Mouse (Mus musculus) heart, postnatal 0 days (tissue): ENCODE measurements at regions not wholly inside any gene's neighbourhood (a gene's known extent, or its start where the extent isn't known, plus 50 kb on each side); places are given as distances from the start of the nearest gene placed in this dataset.

Experiments
- ATAC-seq: fragments of 200-750 bp; cut with Nextera tagmentation; 2 replicates; pipeline ENCODE4 v1.8.0; 2017; ENCODE audit warnings: low read depth, moderate number of reproducible peaks, moderate library complexity; ENCODE audit not compliant: insufficient read depth
- DNase-seq: peaks from one replicate; pipeline ENCODE4 v3.0.0-alpha.2; 2016; ENCODE audit warnings: low spot score
- H3K27ac ChIP-seq: fragments of 300-500 bp; sonication (generic); 2 replicates; pipeline ENCODE4 v1.5.1; 2014; ENCODE audit warnings: low read depth, mild to moderate bottlenecking
- H3K27me3 ChIP-seq: fragments of 300-500 bp; sonication (generic); 2 replicates; pipeline ENCODE4 v1.6.1; 2014; ENCODE audit warnings: low read length, mixed read lengths; ENCODE audit not compliant: control insufficient read depth, insufficient read depth
- H3K36me3 ChIP-seq: fragments of 300-500 bp; sonication (generic); replicated peaks from 2 replicates; pipeline ENCODE4 v1.6.1; 2014; ENCODE audit warnings: low read length, mixed read lengths; ENCODE audit not compliant: control insufficient read depth, insufficient read depth
- H3K4me1 ChIP-seq: fragments of 300-500 bp; sonication (generic); 2 replicates; pipeline ENCODE4 v1.6.1; 2014; ENCODE audit warnings: antibody characterized with exemption; ENCODE audit not compliant: control insufficient read depth, insufficient read depth
- H3K4me2 ChIP-seq: fragments of 300-500 bp; sonication (generic); 2 replicates; pipeline ENCODE4 v1.6.1; 2014; ENCODE audit warnings: low read depth, mild to moderate bottlenecking, low read length, moderate library complexity
- H3K4me3 ChIP-seq: fragments of 300-500 bp; sonication (generic); 2 replicates; pipeline ENCODE4 v1.5.1; 2014; ENCODE audit warnings: low read depth, low read length
- H3K9ac ChIP-seq: fragments of 300-500 bp; sonication (generic); replicated peaks from 2 replicates; pipeline ENCODE4 v1.6.1; 2014; ENCODE audit warnings: low read depth, low read length, mixed read lengths
- H3K9me3 ChIP-seq: fragments of 300-500 bp; sonication (generic); replicated peaks from 2 replicates; pipeline ENCODE4 v1.6.1; 2016; ENCODE audit warnings: low read length; ENCODE audit not compliant: control insufficient read depth
- CTCF ChIP-seq: IDR thresholded peaks from 2 replicates; pipeline ENCODE4 v1.5.1; 2016; ENCODE audit warnings: antibody characterized with exemption, control low read depth, low read depth
- EP300 ChIP-seq: IDR thresholded peaks from 2 replicates; pipeline ENCODE4 v1.6.1; 2016; ENCODE audit warnings: antibody characterized with exemption, low read depth
- WGBS: fragments of 180-500 bp; shearing (Covaris S2); extraction: QIAGEN DNeasy Blood & Tissue Kit; methylation state at CpG from one replicate; pipeline ENCODE4 v1.1.7; 2014; 5-methylcytosine and 5-hydroxymethylcytosine counted together

DNA sequence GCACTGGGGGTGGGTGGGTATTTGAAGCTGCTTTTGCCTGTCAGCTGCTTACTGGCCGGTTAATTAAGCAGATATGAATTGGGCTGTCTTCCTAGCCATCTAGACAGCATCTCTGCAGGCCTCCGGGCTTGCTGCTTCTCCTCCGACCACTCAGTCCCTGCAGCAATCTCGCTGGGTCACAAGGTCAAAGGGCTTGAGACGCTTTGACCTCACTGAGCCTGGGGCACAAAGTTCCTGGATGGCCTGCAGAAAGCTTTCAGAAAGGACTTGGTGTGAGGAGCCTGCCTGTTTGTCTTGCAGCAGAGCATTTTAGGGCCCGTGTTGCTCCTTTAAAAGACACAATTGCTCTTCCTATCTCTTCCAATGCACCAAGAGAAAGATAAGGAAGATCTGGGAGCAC lies 83.7 kb upstream of the Ppp2r5a start:
- Histone ChIP-seq H3K27me3 (no peaks in the 10 kb centered on the region), H3K4me3 (no peak overlapping the region), H3K4me2 (no peak overlapping the region), H3K9me3 (no peaks in the 10 kb centered on the region), H3K9ac (no peak overlapping the region), H3K36me3 (no peaks in the 10 kb centered on the region), H3K4me1 (no peaks in the 10 kb centered on the region), H3K27ac (no peak overlapping the region)
- no peak for DNase-seq
- no peak for TF ChIP-seq CTCF
- no peak for ATAC-seq
- WGBS = 65% methylated on average over 6 of the region's 6 CpGs

DNA sequence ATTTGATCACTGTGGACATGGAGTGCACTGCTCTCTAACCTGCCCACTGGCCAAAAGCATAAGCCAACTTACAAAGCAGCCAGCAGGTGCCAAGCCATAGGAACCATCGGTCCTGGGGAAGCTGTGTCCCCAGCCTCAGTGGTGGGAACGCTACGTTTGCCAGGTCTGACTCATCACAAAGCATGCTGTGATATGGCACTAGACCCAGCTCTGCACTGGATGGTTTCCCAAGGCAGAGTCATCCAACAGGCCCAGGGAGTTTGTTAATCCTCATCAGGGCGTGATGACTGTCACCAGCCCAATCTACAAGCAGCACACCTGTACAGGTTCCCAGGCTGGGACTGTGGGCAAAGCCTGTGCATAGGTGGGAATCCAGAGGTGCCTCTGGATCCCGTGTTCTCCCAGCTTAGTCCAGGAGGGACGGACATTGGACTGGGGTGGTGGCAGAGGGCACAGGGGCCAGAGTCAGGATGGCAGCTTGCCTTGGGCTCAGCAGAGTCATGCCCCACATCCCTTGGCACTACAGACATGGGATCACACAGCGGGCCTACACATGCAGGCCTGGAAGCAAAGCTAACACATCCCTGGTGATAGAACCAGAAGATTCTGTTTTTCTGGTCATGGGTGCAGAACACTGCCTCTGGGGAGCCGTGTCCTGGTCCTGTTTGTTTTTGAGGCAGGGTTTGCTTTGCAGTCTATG lies 81.8 kb upstream of the Ppp2r5a start:
- no peak for ATAC-seq
- Histone ChIP-seq H3K27ac (no peak overlapping the region), H3K9ac (no peak overlapping the region), H3K36me3 (no peaks in the 10 kb centered on the region), H3K9me3 (no peaks in the 10 kb centered on the region), H3K27me3 (no peaks in the 10 kb centered on the region), H3K4me1 (no peaks in the 10 kb centered on the region), H3K4me2 (no peak overlapping the region), H3K4me3 (no peak overlapping the region)
- WGBS = 79% methylated on average over 8 of the region's 8 CpGs
- no peak for DNase-seq
- TF ChIP-seq CTCF (no peak), EP300 (no peak)

DNA sequence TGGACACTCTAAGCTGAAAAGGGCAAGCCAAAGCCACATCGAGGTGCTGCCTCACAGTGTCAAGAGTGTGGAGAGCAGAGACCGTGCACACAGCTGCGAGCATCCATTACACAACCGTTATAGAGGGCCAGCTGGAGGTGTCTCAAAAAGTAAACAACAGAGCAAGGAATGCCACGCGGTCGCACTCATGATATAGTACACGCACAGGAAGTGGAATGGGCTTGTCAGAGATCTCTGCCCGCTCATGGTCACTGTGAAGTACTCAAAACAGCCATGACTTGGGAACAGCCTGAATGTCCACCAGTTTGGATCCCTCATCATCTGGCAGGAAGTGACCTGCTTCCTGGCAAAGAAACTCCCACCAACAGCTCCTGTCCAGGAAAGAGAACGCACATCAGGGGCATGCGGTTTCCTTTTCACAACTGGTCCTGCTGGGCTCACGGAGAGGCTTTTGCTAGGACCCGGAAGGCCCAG lies 76.9 kb upstream of the Ppp2r5a start:
- no peaks in the 10 kb centered on the region for H3K4me1 ChIP-seq
- H3K27me3 ChIP-seq = no peaks in the 10 kb centered on the region
- peak overlapping the region; percentile 58 for H3K27ac ChIP-seq
- H3K4me2 ChIP-seq = no peak overlapping the region
- no peak overlapping the region for H3K4me3 ChIP-seq
- WGBS = 42% methylated on average over 13 of the region's 13 CpGs
- peak; percentile 26 for TF ChIP-seq CTCF
- TF ChIP-seq EP300 = peak; percentile 75; the same call in 1 of the 2 replicates
- DNase-seq (peak; percentile 45), ATAC-seq (peak; percentile 80)
- no peaks in the 10 kb centered on the region for H3K9me3 ChIP-seq
- no peaks in the 10 kb centered on the region for H3K36me3 ChIP-seq
- no peak overlapping the region for H3K9ac ChIP-seq

DNA sequence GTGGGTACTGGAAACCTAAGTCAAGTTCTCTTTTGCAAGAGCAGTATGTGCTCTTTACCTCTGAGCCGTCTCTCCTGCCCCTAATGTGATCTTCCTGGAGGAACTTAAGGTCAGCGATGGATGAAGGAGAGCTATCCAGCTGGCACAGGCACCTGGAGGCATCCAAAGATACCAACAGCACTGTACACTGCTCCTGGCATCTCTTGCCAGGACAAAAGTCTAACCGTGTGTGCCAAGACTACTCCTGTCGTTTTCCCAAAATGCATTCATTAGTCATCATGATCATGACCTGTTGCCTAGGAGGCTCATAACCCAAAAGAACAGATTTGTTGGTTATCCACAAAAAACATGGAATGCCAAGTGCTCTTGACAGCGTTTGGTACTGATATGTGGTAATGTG lies 69.5 kb upstream of the Ppp2r5a start:
- H3K9ac ChIP-seq = no peak overlapping the region
- H3K27ac ChIP-seq = no peak overlapping the region
- WGBS = 76% methylated on average over 5 of the region's 5 CpGs
- DNase-seq (no peak), ATAC-seq (no peak)
- H3K4me1 ChIP-seq = peaks cover 19% of the 10 kb centered on the region; the same call in 1 of the 2 replicates
- no peak overlapping the region for H3K4me2 ChIP-seq
- no peaks in the 10 kb centered on the region for H3K27me3 ChIP-seq
- TF ChIP-seq EP300 = no peak
- no peak for TF ChIP-seq CTCF
- H3K4me3 ChIP-seq = no peak overlapping the region
- no peaks in the 10 kb centered on the region for H3K9me3 ChIP-seq
- H3K36me3 ChIP-seq = no peaks in the 10 kb centered on the region

DNA sequence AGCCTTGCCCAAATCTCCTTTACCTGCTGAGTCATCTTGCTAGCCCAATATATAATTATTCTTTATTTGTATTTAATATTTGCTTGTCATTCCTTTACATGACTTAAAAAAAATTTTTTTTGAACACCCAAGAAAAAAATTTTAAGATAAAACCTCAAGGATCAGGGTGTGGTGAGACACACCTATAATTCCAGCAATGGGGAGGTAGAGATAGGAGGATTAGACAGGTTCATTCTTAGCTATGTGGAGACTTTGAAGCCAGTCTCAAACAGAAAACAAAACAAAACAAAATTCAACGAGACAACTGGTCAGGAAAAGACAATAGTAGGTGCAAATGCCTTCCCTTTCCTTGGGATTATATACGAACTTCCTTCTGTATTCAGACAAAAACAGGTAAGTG lies 68.4 kb upstream of the Ppp2r5a start:
- ATAC-seq (no peak), DNase-seq (no peak)
- no peaks in the 10 kb centered on the region for H3K27me3 ChIP-seq
- no peaks in the 10 kb centered on the region for H3K36me3 ChIP-seq
- no peak overlapping the region for H3K9ac ChIP-seq
- no peak overlapping the region for H3K4me3 ChIP-seq
- no peaks in the 10 kb centered on the region for H3K9me3 ChIP-seq
- no peak overlapping the region for H3K4me2 ChIP-seq
- WGBS = 74% methylated on average over 2 of the region's 2 CpGs
- TF ChIP-seq CTCF (no peak), EP300 (no peak)
- H3K4me1 ChIP-seq = peaks cover 25% of the 10 kb centered on the region
- H3K27ac ChIP-seq = no peak overlapping the region
